Mouse (Mus musculus) small intestine, adult 2 months (tissue): ENCODE data around the gene Clmp.

Experiments
- CTCF ChIP-seq: fragments of 200-500 bp; IDR thresholded peaks from 2 replicates; pipeline ENCODE4 v1.5.1; 2012; ENCODE audit warnings: low read depth, mild to moderate bottlenecking, control low read depth, inconsistent platforms, low read length, moderate library complexity, mixed read lengths; ENCODE audit not compliant: insufficient replicate concordance, insufficient read length; ENCODE audit errors: extremely low read depth
- POLR2A ChIP-seq: fragments of 200-500 bp; IDR thresholded peaks from 2 replicates; pipeline ENCODE4 v1.6.1; 2012; ENCODE audit warnings: low read depth, mild to moderate bottlenecking, control low read depth, inconsistent platforms, low read length, moderate library complexity

DNA sequence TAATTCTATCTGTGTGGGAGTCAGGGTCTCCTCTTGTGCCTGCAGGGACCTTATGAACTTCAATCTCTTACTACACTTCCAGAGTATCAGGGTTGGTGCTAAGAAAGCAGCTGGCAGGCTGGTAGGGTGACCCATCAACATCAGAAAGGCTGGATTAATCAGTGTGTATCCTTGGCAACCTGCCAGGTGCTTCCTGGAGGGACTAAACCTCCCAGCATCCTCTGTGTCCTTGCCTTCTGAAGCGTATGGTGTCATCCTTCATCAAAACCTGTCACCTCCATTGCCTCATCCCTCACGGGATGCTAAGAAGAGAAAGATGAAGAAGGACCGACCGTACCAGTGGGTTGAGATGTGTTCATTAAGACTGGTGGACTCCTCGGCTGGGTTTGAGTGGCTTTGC, 8.0 kb downstream of the Clmp start:
- TF ChIP-seq POLR2A, result no peak
- no peak for TF ChIP-seq CTCF
